Mouse (Mus musculus) liver, embryonic 11.5 days (tissue): ENCODE measurements at regions not wholly inside any gene's neighbourhood (a gene's known extent, or its start where the extent isn't known, plus 50 kb on each side); places are given as distances from the start of the nearest gene placed in this dataset.

Source experiments
- ATAC-seq: fragments of 200-750 bp; cut with Nextera tagmentation; replicated peaks from 2 replicates; pipeline ENCODE4 v1.8.0; 2017; ENCODE audit warnings: moderate number of reproducible peaks, mild to moderate bottlenecking, moderate TSS enrichment, moderate library complexity; ENCODE audit not compliant: low FRiP score
- DNase-seq: peaks from one replicate; pipeline ENCODE4 v3.0.0-alpha.2; 2017; ENCODE audit warnings: low spot score
- H3K27ac ChIP-seq: fragments of 300-500 bp; sonication (generic); 2 replicates; pipeline ENCODE4 v1.5.1; 2014; ENCODE audit warnings: mild to moderate bottlenecking, low read depth, low read length, control low read depth
- H3K27me3 ChIP-seq: fragments of 300-500 bp; sonication (generic); replicated peaks from 2 replicates; pipeline ENCODE4 v1.6.1; 2014; ENCODE audit warnings: low read length, mixed read lengths; ENCODE audit not compliant: control insufficient read depth, insufficient read depth
- H3K36me3 ChIP-seq: fragments of 300-500 bp; sonication (generic); 2 replicates; pipeline ENCODE4 v1.6.1; 2014; ENCODE audit warnings: mild to moderate bottlenecking, low read length, moderate library complexity, mixed read lengths; ENCODE audit not compliant: control insufficient read depth, insufficient read depth
- H3K4me1 ChIP-seq: fragments of 300-500 bp; sonication (generic); replicated peaks from 2 replicates; pipeline ENCODE4 v1.6.1; 2014; ENCODE audit warnings: low read length, mixed read lengths; ENCODE audit not compliant: control insufficient read depth, insufficient read depth
- H3K4me2 ChIP-seq: fragments of 300-500 bp; sonication (generic); 2 replicates; pipeline ENCODE4 v1.6.1; 2014; ENCODE audit warnings: mild to moderate bottlenecking, control low read depth, moderate library complexity
- H3K4me3 ChIP-seq: fragments of 300-500 bp; sonication (generic); 2 replicates; pipeline ENCODE4 v1.5.1; 2014; ENCODE audit warnings: low read depth, low read length, control low read depth
- H3K9ac ChIP-seq: fragments of 300-500 bp; sonication (generic); 2 replicates; pipeline ENCODE4 v1.6.1; 2014; ENCODE audit warnings: low read depth, low read length, control low read depth
- H3K9me3 ChIP-seq: fragments of 300-500 bp; sonication (generic); 2 replicates; pipeline ENCODE4 v1.6.1; 2016; ENCODE audit warnings: low read length, inconsistent platforms, mixed read lengths; ENCODE audit not compliant: control insufficient read depth
- WGBS: fragments of 180-500 bp; shearing (Covaris S2); extraction: QIAGEN DNeasy Blood & Tissue Kit; methylation state at CpG from one replicate; pipeline ENCODE4 v1.1.7; 2014; 5-methylcytosine and 5-hydroxymethylcytosine counted together

DNA sequence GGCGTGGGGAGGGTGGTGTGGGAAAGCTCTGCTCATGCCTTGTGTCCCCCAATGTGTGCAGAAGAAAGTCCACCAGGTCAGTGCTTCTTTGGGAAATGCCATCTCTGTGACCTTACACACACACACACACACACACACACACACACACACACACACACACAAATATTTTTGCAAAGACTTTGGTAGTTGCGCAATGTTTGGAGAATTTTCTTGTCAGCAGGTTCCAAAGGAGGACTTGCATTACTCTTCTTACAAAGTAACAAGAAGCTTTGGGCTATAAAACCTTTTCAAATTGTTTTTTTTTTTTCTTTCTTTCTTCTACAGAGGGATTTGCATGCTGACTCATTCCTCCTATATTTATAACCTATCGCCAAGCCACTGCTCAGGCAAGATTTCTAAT is 59.1 kb upstream of the Npvf start:
- Histone ChIP-seq H3K36me3 (no peaks in the 10 kb centered on the region), H3K9ac (no peak overlapping the region), H3K4me3 (no peak overlapping the region), H3K27ac (no peak overlapping the region), H3K27me3 (no peaks in the 10 kb centered on the region), H3K4me1 (no peaks in the 10 kb centered on the region), H3K9me3 (no peaks in the 10 kb centered on the region), H3K4me2 (no peak overlapping the region)
- ATAC-seq (no peak), DNase-seq (no peak)
- 91% methylated on average over 3 of the region's 3 CpGs for WGBS

DNA sequence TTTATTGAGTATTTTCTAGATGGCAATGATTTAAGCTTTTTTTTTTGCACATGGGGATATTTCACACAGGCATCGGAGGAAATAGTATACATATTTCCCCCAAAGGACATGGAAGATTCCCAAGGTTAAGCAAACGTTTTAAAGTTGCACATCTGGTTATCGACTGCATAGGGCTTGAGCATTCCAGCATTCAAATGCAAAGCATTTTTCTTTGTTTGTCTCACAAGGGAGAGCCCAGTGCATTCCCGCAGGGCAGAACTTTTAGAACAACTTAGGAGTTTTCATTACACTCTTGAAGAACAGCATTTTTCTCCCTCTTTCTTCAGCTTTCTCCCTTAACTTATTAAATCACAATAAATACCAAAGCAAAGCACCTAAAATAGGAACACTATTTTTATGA is 64.4 kb upstream of the Npvf start:
- H3K9me3 ChIP-seq, result no peaks in the 10 kb centered on the region
- 67% methylated on average over 4 of the region's 4 CpGs for WGBS
- H3K9ac ChIP-seq, result no peak overlapping the region
- no peaks in the 10 kb centered on the region for H3K36me3 ChIP-seq
- DNase-seq (no peak), ATAC-seq (no peak)
- H3K27ac ChIP-seq, result no peak overlapping the region
- H3K27me3 ChIP-seq, result no peaks in the 10 kb centered on the region
- H3K4me1 ChIP-seq, result no peaks in the 10 kb centered on the region
- no peak overlapping the region for H3K4me2 ChIP-seq
- no peak overlapping the region for H3K4me3 ChIP-seq

DNA sequence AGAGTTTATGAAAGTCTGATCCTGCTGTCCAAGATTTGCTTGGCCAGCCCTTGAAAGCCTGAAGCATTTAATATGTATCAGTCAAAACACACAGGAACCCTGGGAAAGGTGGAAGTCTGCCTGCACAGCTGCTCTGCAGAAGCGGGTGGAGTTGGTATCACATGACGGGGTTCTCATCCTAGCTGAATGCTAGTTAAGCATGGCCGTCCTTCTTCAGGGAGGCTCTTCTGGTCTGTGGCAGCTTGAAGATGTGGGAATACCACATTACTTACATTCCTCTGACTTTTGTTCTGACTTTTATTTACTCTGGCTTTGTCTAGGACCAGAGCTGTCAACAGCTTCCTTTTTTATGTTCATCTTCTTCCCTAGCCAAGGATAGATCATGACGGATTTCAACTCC is 66.1 kb upstream of the Npvf start:
- Histone ChIP-seq H3K36me3 (no peaks in the 10 kb centered on the region), H3K4me2 (no peak overlapping the region), H3K9me3 (no peaks in the 10 kb centered on the region), H3K4me1 (no peaks in the 10 kb centered on the region), H3K27ac (no peak overlapping the region), H3K9ac (no peak overlapping the region), H3K27me3 (no peaks in the 10 kb centered on the region), H3K4me3 (no peak overlapping the region)
- WGBS, result 54% methylated on average over 4 of the region's 4 CpGs
- no peak for ATAC-seq
- no peak for DNase-seq

DNA sequence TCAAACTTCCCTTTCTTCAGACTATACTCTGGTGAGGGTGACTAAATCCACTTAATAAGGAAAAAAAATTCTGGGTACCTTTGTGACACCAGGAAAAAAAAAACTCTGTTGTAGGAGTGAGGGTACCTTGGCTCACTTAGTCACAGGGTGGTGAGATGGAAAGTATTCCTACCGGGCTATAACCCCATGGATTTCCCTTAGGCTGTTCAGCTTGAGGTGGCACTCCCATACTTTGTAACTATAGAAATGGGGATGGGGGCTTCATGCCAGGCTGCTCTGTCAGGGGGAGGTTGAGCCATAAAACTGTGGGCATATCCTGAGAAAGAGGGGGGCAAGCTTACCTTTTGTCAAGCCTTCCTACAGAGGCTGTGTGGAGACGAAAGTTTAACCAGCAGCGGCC is 71.4 kb upstream of the Npvf start:
- H3K36me3 ChIP-seq, result no peaks in the 10 kb centered on the region
- 80% methylated on average over 3 of the region's 3 CpGs for WGBS

DNA sequence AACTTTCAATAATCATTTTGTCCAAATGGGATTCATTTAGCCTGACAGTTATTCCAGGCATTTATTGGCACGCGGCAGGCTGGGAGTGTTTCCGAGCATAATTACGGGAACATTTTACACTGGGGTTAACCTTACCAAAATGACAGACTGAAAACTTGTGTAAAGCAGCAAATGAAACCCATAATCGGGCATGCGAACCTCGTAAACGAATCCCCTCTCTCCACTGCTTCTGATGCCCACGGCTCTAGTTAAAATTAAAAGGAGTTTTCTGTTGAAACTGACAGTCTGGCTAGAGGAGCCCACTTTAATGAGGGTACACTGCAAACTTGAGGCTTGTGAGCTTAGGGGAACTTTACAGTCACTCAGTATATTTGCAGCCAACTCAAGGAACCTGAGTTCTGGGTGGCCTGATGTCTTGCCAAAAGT is 71.9 kb upstream of the Npvf start:
- H3K4me2 ChIP-seq, result no peak overlapping the region
- DNase-seq (no peak), ATAC-seq (no peak)
- no peaks in the 10 kb centered on the region for H3K9me3 ChIP-seq
- WGBS, result 88% methylated on average over 9 of the region's 9 CpGs
- no peak overlapping the region for H3K4me3 ChIP-seq
- H3K27me3 ChIP-seq, result no peaks in the 10 kb centered on the region
- no peak overlapping the region for H3K27ac ChIP-seq
- no peaks in the 10 kb centered on the region for H3K36me3 ChIP-seq
- H3K9ac ChIP-seq, result no peak overlapping the region
- no peaks in the 10 kb centered on the region for H3K4me1 ChIP-seq

More for the DNA sequence above, 71.4 kb upstream of the Npvf start:
- no peaks in the 10 kb centered on the region for H3K4me1 ChIP-seq
- H3K27me3 ChIP-seq, result no peaks in the 10 kb centered on the region
- H3K9ac ChIP-seq, result no peak overlapping the region
- no peak overlapping the region for H3K27ac ChIP-seq
- ATAC-seq (no peak), DNase-seq (no peak)
- no peak overlapping the region for H3K4me2 ChIP-seq
- H3K9me3 ChIP-seq, result no peaks in the 10 kb centered on the region
- H3K4me3 ChIP-seq, result no peak overlapping the region

DNA sequence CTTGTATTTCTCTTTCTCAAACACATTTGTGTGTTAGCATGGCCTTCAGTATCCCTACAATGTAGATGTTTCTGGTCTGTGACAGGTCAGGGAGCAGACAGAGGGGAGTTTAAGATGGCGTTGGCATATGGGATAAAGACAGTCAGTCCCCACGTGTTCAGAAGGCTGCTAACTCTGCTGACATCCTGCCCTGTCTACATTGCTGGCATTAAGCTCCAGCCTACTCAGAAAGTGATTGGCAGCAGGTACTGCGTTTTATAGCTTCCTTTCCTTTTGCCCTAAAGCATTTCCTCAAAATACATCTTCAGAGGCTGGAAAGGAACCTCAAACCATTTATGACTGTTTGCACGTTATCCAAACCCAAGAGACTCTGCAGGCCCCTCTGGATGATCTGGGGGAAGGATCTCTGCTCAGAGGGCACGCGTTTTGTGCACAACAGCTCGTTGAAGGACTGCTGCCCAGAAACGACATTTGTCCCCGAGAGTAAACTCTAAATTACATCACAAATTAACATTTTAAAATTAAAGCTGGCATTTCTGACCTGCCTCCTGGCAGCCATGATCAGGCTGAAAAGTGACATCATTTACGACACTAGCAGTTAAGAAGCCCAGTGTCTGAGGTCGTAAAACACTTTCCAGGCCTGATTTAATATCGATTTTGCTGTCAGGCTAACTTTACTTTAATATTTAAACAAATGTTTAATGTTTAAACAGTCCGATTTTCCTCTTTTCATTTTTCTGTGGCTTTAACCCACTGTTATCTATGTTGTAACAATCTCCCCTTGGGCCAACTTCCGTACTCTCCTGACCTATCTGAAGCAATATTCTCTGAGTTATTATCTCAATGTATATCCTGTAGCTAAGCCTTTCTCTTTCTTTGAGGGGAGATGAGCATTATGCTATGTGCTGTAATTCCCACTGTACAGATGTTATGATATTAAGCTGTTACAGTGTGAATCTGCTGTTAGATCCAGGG is 76.8 kb upstream of the Npvf start:
- Histone ChIP-seq H3K4me2 (no peak overlapping the region), H3K27ac (no peak overlapping the region), H3K4me3 (no peak overlapping the region), H3K9ac (no peak overlapping the region), H3K27me3 (no peaks in the 10 kb centered on the region), H3K9me3 (no peaks in the 10 kb centered on the region), H3K36me3 (no peaks in the 10 kb centered on the region), H3K4me1 (no peaks in the 10 kb centered on the region)
- WGBS, result 61% methylated on average over 14 of the region's 14 CpGs
- no peak for DNase-seq
- ATAC-seq, result no peak

DNA sequence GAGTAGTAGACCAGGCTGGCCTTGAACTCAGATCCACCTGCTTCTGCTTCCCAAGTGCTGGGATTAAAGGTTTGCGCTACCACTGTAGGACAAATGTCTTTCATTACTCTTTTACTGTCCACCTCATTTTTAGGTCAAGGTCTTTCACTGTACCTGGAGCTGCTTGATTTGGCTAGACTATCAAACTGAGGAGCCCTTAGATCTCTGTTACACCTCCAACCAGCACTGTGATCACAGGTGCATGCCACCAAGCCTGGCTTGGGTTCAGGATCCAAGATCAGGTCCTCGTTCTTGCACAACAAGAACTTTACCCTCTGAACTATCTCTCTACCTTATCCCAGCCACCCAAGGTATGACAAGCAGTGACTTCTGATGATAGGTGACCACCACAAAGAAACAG is 80.5 kb upstream of the Npvf start:
- Histone ChIP-seq H3K4me2 (no peak overlapping the region), H3K9me3 (no peaks in the 10 kb centered on the region), H3K36me3 (no peaks in the 10 kb centered on the region), H3K27ac (no peak overlapping the region), H3K9ac (no peak overlapping the region), H3K27me3 (no peaks in the 10 kb centered on the region), H3K4me1 (no peaks in the 10 kb centered on the region), H3K4me3 (no peak overlapping the region)
- DNase-seq (no peak), ATAC-seq (no peak)
- 88% methylated on average over 2 of the region's 2 CpGs for WGBS

DNA sequence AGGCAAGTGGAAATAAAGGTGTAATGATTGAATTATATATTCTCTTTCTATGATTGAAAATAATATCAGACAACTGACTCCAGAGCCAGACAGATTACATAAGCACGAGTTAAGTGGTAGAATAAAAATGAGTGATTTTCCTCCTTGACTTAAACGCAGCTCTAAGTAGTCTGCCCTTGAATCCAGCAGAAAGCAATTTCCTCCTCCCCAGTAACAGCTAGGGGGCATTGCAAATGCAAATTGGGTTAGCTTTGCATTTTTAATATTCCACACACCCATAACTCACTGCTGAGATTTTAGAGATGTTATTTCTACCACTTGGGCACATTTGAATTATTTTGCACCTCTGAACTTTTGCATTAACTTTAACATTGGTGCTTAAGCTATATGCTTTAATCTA is 81.6 kb upstream of the Npvf start:
- DNase-seq (no peak), ATAC-seq (no peak)
- Histone ChIP-seq H3K27me3 (no peaks in the 10 kb centered on the region), H3K4me2 (no peak overlapping the region), H3K9ac (no peak overlapping the region), H3K9me3 (no peaks in the 10 kb centered on the region), H3K27ac (no peak overlapping the region), H3K4me1 (no peaks in the 10 kb centered on the region), H3K4me3 (no peak overlapping the region), H3K36me3 (no peaks in the 10 kb centered on the region)
- 59% methylated on average over 2 of the region's 2 CpGs for WGBS

DNA sequence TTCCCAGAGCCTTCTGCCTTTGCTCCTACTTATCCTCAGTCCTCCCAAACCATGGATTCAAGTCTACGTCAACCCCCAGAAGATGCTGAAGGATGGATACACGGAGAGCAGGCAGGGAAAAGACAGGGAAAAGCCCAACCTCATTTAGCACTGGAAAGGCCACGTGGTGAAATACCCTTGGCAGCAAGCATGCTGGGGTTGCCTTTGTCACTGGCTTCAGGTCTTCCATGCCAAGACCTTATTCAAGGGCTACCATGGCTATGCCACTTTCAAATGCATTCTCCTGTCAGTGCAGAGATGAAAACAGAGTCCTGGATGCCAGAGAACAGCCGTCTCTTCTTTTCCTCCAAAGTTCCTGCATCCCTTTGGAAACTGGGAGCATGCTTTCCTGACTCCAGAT is 87.8 kb upstream of the Npvf start:
- no peaks in the 10 kb centered on the region for H3K9me3 ChIP-seq
- H3K9ac ChIP-seq, result no peak overlapping the region
- no peaks in the 10 kb centered on the region for H3K36me3 ChIP-seq
- H3K4me3 ChIP-seq, result no peak overlapping the region
- no peak overlapping the region for H3K4me2 ChIP-seq
- H3K27me3 ChIP-seq, result no peaks in the 10 kb centered on the region
- no peaks in the 10 kb centered on the region for H3K4me1 ChIP-seq
- DNase-seq (no peak), ATAC-seq (no peak)
- WGBS, result 70% methylated on average over 4 of the region's 4 CpGs
- H3K27ac ChIP-seq, result no peak overlapping the region
